Mouse (Mus musculus): ENCODE data around the gene Cep19. TPM values are rescaled to one million over a fixed set of nuclear protein-coding genes. Genes with fewer than 3 reads are reported as not detected.
A peak's percentile ranks its signal among the peaks of the same experiment; 100 is the strongest.
"Not testable (repeated sequence)": the region's sequence is repeated elsewhere in the genome, so short reads cannot be mapped to it uniquely, and the experiment has no call there.

The Cep19 gene
- polyA plus RNA-seq (2015; fragmentation: Nextera tagmentation; extraction: Ambion mirVana), result 49.1 and 51.6 TPM in 2 replicates

DNA sequence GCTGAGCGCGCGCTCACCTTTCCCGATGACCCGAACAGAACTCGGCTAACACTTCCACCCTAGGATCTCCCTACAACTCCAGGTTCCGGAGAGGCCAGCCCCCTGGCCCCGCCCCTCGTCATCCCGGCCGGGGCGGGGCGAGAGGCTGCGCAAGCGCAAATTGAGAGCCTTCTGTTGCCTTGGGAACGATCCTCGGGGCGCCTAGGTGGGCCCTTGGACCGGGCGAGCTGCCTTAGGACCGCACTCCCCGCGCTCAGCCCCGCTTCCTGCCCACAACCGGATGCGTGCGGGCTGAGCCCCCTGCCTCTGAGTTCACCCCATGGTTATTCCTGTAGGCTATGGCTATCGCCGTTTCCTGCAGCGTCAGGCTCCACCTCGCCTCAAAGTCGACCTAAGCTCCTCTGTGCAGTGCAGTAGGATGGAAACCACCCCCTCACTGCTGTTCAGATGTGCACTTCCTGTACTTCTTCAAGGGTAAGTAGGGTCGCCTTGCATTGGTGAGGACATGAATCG, at the start of gene Cep19, which contains the start of gene Pigx:
TSS of gene Cep19 (plus strand) at position 163 of the 513 bp plus-strand sequence.
TSS of gene Pigx (minus strand) at position 103 of the 513 bp plus-strand sequence.
- no peaks in the 10 kb centered on the region for H3K27me3 ChIP-seq (ENCODE audit: control insufficient read depth, insufficient read depth, low read depth, low read length)
- peak within 1 kb of the TSS; percentile 83 for H3K27ac ChIP-seq (ENCODE audit: low read length)
- peak within 1 kb of the TSS; percentile 84 for H3K4me2 ChIP-seq (ENCODE audit: low read length)
- peak; percentile 98 for ATAC-seq
- no peaks in the 10 kb centered on the region for H3K9me3 ChIP-seq (replicated peaks; ENCODE audit: control insufficient read depth, low read length, poor library complexity, severe bottlenecking)
- peak within 1 kb of the TSS; percentile 98 for H3K4me3 ChIP-seq (ENCODE audit: low read depth, low read length)
- peaks cover 14% of the 10 kb centered on the region for H3K4me1 ChIP-seq (ENCODE audit: control insufficient read depth, insufficient read depth, low read length)
- under 1% methylated on average over 34 of the region's 34 CpGs for WGBS
- H3K36me3 ChIP-seq (ENCODE audit: control insufficient read depth, insufficient read depth, low read length), result peaks cover 10% of the 10 kb centered on the region
- peak within 1 kb of the TSS; percentile 94 for H3K9ac ChIP-seq (ENCODE audit: low read depth, low read length)

DNA sequence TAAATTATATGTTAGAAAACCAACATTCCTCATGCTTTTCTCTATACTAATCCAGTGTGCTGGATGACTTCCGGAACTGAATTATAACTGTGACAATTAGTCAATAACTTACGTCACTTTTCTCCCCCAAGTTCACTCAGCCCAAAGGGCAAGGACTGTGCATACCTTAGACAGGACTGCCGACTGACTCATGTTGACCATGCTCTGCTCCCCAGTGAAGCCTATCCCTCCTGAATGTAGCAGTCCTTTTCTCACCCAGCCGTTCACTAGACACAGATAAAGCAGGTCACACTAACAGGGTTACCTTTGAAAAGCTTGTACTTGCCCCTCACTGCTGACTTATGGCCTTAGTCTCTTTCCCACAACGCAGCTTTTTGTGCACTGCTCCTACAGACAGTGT, 40.8 kb upstream of the Cep19 start:
- no peak overlapping the region for H3K27ac ChIP-seq (ENCODE audit: low read length)
- H3K4me2 ChIP-seq (ENCODE audit: low read length), result no peak overlapping the region
- no peak for ATAC-seq
- H3K9me3 ChIP-seq (replicated peaks; ENCODE audit: control insufficient read depth, low read length, poor library complexity, severe bottlenecking), result no peaks in the 10 kb centered on the region
- no peaks in the 10 kb centered on the region for H3K4me1 ChIP-seq (ENCODE audit: control insufficient read depth, insufficient read depth, low read length)
- no peak overlapping the region for H3K9ac ChIP-seq (ENCODE audit: low read depth, low read length)
- H3K27me3 ChIP-seq (ENCODE audit: control insufficient read depth, insufficient read depth, low read depth, low read length), result no peaks in the 10 kb centered on the region
- 84% methylated on average over 5 of the region's 5 CpGs for WGBS
- H3K36me3 ChIP-seq (ENCODE audit: control insufficient read depth, insufficient read depth, low read length), result no peaks in the 10 kb centered on the region
- no peak overlapping the region for H3K4me3 ChIP-seq (ENCODE audit: low read depth, low read length)

DNA sequence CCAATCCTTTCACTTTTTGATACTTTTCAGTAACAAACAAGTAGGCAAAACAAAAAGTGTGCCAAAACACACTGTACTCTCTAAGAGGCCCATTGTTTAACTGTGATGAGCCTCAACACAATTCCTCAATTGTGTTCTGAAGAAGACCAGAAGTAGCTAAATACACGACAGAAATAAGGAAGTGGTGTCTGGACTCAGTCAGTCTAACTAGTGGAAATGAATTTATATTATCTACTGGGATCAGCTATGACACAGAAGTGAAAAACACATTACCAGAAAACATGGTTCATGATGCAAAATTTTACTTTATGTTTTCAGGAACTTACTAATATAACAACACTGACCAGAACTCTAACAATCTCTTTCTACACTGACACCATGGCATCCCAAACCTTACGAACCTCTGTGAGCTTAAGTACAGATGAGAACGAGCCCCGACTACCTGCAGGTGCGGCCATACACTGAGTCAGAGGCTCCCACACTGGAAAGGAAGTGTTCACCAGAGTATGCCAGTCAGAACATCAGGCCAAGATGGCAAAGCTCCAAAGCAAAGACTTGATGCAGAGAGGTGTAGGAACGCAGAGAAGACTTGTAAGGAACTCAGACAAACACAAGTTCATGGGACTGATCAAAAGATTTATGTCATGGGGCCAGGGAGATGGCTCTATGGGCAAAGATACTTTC, 39.6 kb upstream of the Cep19 start:
- Histone ChIP-seq H3K4me1 (ENCODE audit: control insufficient read depth, insufficient read depth, low read length) (no peaks in the 10 kb centered on the region), H3K9me3 (replicated peaks; ENCODE audit: control insufficient read depth, low read length, poor library complexity, severe bottlenecking) (no peaks in the 10 kb centered on the region), H3K36me3 (ENCODE audit: control insufficient read depth, insufficient read depth, low read length) (no peaks in the 10 kb centered on the region), H3K9ac (ENCODE audit: low read depth, low read length) (no peak overlapping the region), H3K27me3 (ENCODE audit: control insufficient read depth, insufficient read depth, low read depth, low read length) (no peaks in the 10 kb centered on the region), H3K27ac (ENCODE audit: low read length) (no peak overlapping the region), H3K4me3 (ENCODE audit: low read depth, low read length) (no peak overlapping the region), H3K4me2 (ENCODE audit: low read length) (no peak overlapping the region)
- ATAC-seq, result no peak
- 87% methylated on average over 6 of the region's 6 CpGs for WGBS

DNA sequence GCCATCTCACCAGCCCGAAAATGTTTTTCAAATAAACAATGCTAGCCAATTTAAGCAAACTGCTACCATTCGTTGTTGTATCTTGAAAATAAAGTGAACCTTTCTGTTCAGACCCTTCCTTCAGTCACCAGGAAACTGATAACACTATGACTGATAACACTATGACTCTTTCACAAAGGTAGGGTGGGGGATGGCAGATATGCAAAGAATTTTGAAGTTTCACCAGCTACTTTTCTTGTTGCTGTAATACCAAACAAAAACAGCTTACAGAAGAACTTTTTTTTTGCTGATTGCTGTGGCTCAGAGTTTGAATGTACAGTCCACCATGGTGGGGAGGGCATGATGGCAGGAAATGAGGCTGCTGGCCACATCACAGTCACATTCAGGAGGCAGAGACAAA, 37.4 kb upstream of the Cep19 start:
- ATAC-seq, result no peak
- Histone ChIP-seq H3K36me3 (ENCODE audit: control insufficient read depth, insufficient read depth, low read length) (no peaks in the 10 kb centered on the region), H3K9me3 (replicated peaks; ENCODE audit: control insufficient read depth, low read length, poor library complexity, severe bottlenecking) (no peaks in the 10 kb centered on the region), H3K4me2 (ENCODE audit: low read length) (no peak overlapping the region), H3K4me3 (ENCODE audit: low read depth, low read length) (no peak overlapping the region), H3K4me1 (ENCODE audit: control insufficient read depth, insufficient read depth, low read length) (no peaks in the 10 kb centered on the region), H3K9ac (ENCODE audit: low read depth, low read length) (no peak overlapping the region), H3K27ac (ENCODE audit: low read length) (no peak overlapping the region), H3K27me3 (ENCODE audit: control insufficient read depth, insufficient read depth, low read depth, low read length) (no peaks in the 10 kb centered on the region)
- WGBS, result 91% methylated on average over 2 of the region's 2 CpGs

DNA sequence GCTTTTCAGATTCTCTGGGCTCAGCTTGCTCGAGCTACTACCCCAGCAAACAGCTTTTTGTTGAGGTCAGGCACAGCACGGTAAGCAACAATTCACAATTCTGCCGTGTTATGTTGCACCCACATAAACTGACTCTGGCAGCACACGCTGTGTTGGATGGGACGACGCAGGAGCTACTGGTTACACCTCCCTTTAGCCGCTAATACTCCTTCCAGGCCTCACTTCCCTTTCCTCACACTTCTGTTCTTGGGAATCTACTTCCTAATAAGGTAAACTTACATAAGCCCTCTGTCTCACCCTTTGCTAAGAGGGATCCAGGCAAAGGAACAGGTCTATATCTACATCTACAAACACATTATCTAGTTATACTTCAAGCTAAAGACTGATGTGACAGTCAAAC, 35.7 kb upstream of the Cep19 start:
- H3K36me3 ChIP-seq (ENCODE audit: control insufficient read depth, insufficient read depth, low read length), result no peaks in the 10 kb centered on the region
- no peak overlapping the region for H3K4me2 ChIP-seq (ENCODE audit: low read length)
- no peaks in the 10 kb centered on the region for H3K4me1 ChIP-seq (ENCODE audit: control insufficient read depth, insufficient read depth, low read length)
- H3K9me3 ChIP-seq (replicated peaks; ENCODE audit: control insufficient read depth, low read length, poor library complexity, severe bottlenecking), result no peaks in the 10 kb centered on the region
- no peak overlapping the region for H3K4me3 ChIP-seq (ENCODE audit: low read depth, low read length)
- H3K27ac ChIP-seq (ENCODE audit: low read length), result no peak overlapping the region
- WGBS, result 93% methylated on average over 7 of the region's 7 CpGs
- ATAC-seq, result no peak
- H3K27me3 ChIP-seq (ENCODE audit: control insufficient read depth, insufficient read depth, low read depth, low read length), result no peaks in the 10 kb centered on the region
- no peak overlapping the region for H3K9ac ChIP-seq (ENCODE audit: low read depth, low read length)

DNA sequence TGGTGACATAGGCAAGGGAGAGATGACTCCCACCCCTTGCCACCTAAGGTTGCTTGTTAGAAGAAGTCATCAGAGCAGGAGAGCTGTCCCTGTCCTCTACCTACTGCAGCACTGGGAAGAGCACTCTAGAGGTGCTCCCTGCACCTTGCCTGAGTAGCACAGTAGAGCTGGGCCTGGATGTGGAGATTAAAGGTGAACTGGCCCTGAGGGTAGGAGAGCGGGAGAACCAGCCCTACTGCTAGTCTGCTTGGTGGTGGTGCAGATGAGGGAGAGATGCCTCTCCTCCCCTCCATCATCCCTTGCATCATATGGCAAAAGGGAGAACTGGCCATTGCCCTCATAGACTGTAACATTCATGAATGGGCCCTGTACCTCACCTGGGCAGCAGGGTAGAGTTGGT, 32.7 kb upstream of the Cep19 start:
- no peaks in the 10 kb centered on the region for H3K36me3 ChIP-seq (ENCODE audit: control insufficient read depth, insufficient read depth, low read length)
- no peak overlapping the region for H3K4me3 ChIP-seq (ENCODE audit: low read depth, low read length)
- no peak overlapping the region for H3K27ac ChIP-seq (ENCODE audit: low read length)
- no peak overlapping the region for H3K4me2 ChIP-seq (ENCODE audit: low read length)
- WGBS, result 100% methylated on average over 1 of the region's 1 CpGs
- H3K27me3 ChIP-seq (ENCODE audit: control insufficient read depth, insufficient read depth, low read depth, low read length), result no peaks in the 10 kb centered on the region
- no peaks in the 10 kb centered on the region for H3K9me3 ChIP-seq (replicated peaks; ENCODE audit: control insufficient read depth, low read length, poor library complexity, severe bottlenecking)
- H3K9ac ChIP-seq (ENCODE audit: low read depth, low read length), result no peak overlapping the region
- no peaks in the 10 kb centered on the region for H3K4me1 ChIP-seq (ENCODE audit: control insufficient read depth, insufficient read depth, low read length)
- no peak for ATAC-seq

DNA sequence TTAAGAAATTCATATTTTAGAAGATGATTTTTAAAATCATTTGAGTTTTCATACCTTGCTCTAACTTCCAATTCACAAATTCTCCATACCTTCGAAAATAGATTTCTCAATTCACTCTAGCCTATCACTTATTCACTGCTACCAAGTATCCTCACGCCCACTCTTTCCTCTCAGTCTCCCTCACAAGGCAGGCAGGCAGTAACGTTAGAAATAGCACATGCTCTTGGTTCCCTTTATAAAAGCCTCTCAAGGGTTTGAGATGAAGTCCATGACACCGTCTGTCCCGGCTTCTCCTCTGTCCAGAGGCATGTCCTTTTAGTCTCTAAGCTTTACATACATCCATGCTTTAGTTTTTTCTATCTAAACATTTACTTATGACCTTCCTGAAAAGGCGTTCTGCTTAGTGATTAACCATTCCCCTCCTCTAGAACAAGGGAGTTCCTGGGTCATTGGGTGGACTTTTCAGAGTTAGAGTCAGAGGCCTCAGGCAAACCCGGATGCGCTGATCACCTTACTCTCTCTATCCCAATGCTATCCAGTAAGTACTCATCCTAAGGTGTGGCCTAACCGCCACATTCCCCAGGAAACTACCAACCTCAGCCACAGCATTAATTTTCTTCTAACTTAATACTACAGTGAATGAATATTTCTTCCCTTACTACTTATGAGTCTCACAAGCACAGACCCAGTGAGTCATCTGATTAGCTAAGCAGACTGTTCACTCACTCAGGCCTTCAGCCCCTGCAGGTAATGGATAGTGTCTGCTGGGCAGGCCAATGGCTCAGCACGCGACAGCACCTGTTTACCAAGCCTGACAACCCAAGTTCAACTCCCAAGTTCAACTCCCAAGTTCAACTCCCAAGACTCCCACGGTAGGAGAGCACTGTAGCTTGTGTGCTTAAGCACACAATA, 31.0 kb upstream of the Cep19 start:
- Histone ChIP-seq H3K9me3 (replicated peaks; ENCODE audit: control insufficient read depth, low read length, poor library complexity, severe bottlenecking) (no peaks in the 10 kb centered on the region), H3K27ac (ENCODE audit: low read length) (no peak overlapping the region), H3K27me3 (ENCODE audit: control insufficient read depth, insufficient read depth, low read depth, low read length) (no peaks in the 10 kb centered on the region), H3K4me1 (ENCODE audit: control insufficient read depth, insufficient read depth, low read length) (no peaks in the 10 kb centered on the region), H3K4me3 (ENCODE audit: low read depth, low read length) (no peak overlapping the region), H3K36me3 (ENCODE audit: control insufficient read depth, insufficient read depth, low read length) (no peaks in the 10 kb centered on the region), H3K4me2 (ENCODE audit: low read length) (no peak overlapping the region), H3K9ac (ENCODE audit: low read depth, low read length) (no peak overlapping the region)
- 90% methylated on average over 12 of the region's 12 CpGs for WGBS
- no peak for ATAC-seq

DNA sequence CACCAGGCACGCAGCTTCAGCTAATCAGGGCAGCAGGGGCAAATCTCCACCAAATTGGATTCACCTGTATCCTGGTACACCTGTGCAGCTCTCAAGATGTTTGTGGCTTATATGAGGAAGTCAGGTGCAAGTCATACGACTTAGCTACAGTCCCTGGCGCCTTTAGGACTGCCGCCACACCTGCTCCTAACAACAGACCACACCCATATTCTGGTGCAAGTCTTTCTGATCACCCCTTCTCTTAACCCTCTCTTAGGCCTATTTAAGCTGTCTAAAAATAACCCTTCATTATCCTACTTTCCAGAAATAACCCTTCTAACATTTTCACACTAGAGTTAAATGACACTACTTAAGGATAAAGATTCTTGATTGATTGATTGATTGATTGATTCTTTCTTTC, 29.5 kb upstream of the Cep19 start:
- WGBS, result 75% methylated on average over 4 of the region's 4 CpGs
- not testable (repeated sequence) for H3K36me3 ChIP-seq (ENCODE audit: control insufficient read depth, insufficient read depth, low read length); H3K4me2 ChIP-seq (ENCODE audit: low read length); H3K4me1 ChIP-seq (ENCODE audit: control insufficient read depth, insufficient read depth, low read length); ATAC-seq; H3K27ac ChIP-seq (ENCODE audit: low read length); H3K9ac ChIP-seq (ENCODE audit: low read depth, low read length); H3K4me3 ChIP-seq (ENCODE audit: low read depth, low read length); H3K27me3 ChIP-seq (ENCODE audit: control insufficient read depth, insufficient read depth, low read depth, low read length); H3K9me3 ChIP-seq (replicated peaks; ENCODE audit: control insufficient read depth, low read length, poor library complexity, severe bottlenecking)

DNA sequence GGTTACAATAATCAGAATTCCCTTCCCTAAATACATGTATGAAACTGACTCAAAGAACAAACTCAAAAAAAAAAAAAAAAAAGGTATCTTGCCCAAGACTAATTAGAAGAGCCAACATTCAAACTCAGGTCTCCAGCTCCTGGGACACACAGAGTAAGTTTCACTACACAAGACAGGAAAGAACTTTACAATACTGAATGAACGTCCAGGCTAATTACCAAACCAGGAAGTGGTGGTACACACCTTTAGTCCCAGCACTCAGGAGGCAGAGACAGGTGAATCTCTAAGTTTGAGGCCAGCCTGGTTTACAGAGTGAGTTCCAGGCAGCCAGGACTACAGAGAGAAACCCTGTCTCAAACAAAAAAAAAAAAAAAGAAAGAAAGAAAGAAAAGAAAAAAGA, 23.8 kb upstream of the Cep19 start:
- H3K36me3 ChIP-seq (ENCODE audit: control insufficient read depth, insufficient read depth, low read length), result no peaks in the 10 kb centered on the region
- ATAC-seq, result no peak
- H3K4me3 ChIP-seq (ENCODE audit: low read depth, low read length), result no peak overlapping the region
- no peaks in the 10 kb centered on the region for H3K27me3 ChIP-seq (ENCODE audit: control insufficient read depth, insufficient read depth, low read depth, low read length)
- no peak overlapping the region for H3K27ac ChIP-seq (ENCODE audit: low read length)
- H3K9ac ChIP-seq (ENCODE audit: low read depth, low read length), result no peak overlapping the region
- 73% methylated on average over 1 of the region's 1 CpGs for WGBS
- peaks cover 23% of the 10 kb centered on the region for H3K4me1 ChIP-seq (ENCODE audit: control insufficient read depth, insufficient read depth, low read length)
- no peaks in the 10 kb centered on the region for H3K9me3 ChIP-seq (replicated peaks; ENCODE audit: control insufficient read depth, low read length, poor library complexity, severe bottlenecking)
- no peak overlapping the region for H3K4me2 ChIP-seq (ENCODE audit: low read length)
